8 mouse cellular contexts compared by ENCODE assay signal in the genomic region with DNA sequence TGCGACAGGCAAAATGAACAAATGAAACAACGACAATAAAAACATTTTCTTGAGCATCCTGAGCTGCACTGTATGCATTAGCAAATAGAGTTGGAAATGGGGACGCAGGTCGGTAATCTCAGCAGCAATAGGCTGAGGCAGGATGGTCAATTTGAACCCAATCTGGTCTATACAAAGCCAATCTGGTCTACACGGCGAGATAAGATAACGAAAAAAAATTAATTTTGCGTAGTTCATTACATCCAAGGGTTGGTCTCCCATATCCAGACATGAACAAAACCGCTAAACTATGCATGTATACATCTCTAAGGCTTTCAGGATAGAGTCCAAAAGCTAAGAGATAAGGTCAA. TPM values are rescaled to one million over a fixed set of nuclear protein-coding genes. Genes with fewer than 3 reads are reported as not detected.
DNase-seq lines count a peak whose midpoint lies in the region; ATAC-seq and TF ChIP-seq lines count a peak whose summit lies in the region.

No protein-coding gene starts in this region.

- H3K9ac ChIP-seq in limb, embryonic 14.5 days (ENCODE audit: low read depth, low read length, severe bottlenecking): peak overlapping the region; percentile 69

- no peaks in the 10 kb centered on the region for H3K27me3 ChIP-seq in cerebellum, adult 2 months (ENCODE audit: control insufficient read depth, insufficient read depth, low read length)
- H3K27me3 ChIP-seq in limb, embryonic 14.5 days (ENCODE audit: control insufficient read depth, insufficient read depth, low read length): no peaks in the 10 kb centered on the region
- H3K27me3 ChIP-seq in small intestine, adult 2 months (ENCODE audit: control insufficient read depth, insufficient read depth, low read length): no peaks in the 10 kb centered on the region

- no peak for TF ChIP-seq POLR2A in cerebellum, adult 2 months (IDR thresholded peaks at IDR 0.05; ENCODE audit: borderline replicate concordance, insufficient read depth, low read length)
- no peak for TF ChIP-seq POLR2A in limb, embryonic 14.5 days (IDR thresholded peaks at IDR 0.05; ENCODE audit: borderline replicate concordance, extremely low read depth, insufficient read depth, insufficient read length)
- no peak for TF ChIP-seq POLR2A in small intestine, adult 2 months (IDR thresholded peaks at IDR 0.05; ENCODE audit: low read depth, low read length)

- H3K4me2 ChIP-seq in limb, embryonic 14.5 days (replicated peaks; ENCODE audit: low read depth, low read length, severe bottlenecking): peak overlapping the region; percentile 65

- TF ChIP-seq CTCF in cerebellum, adult 2 months (IDR thresholded peaks at IDR 0.05; ENCODE audit: borderline replicate concordance, insufficient read depth, low read depth, low read length): no peak
- no peak for TF ChIP-seq CTCF in small intestine, adult 2 months (IDR thresholded peaks at IDR 0.05; ENCODE audit: extremely low read depth, insufficient read length, insufficient replicate concordance, low read depth, low read length)

- H3K27ac ChIP-seq in cerebellum, adult 2 months (ENCODE audit: insufficient read depth, low read length): peak overlapping the region; percentile 40; the same call in 1 of the 2 replicates
- no peak overlapping the region for H3K27ac ChIP-seq in limb, embryonic 14.5 days (replicated peaks; ENCODE audit: low read depth, low read length)
- peak overlapping the region; percentile 99 for H3K27ac ChIP-seq in small intestine, adult 2 months (ENCODE audit: insufficient read depth, low read depth, low read length)

- no peaks in the 10 kb centered on the region for H3K4me1 ChIP-seq in cerebellum, adult 2 months (ENCODE audit: control insufficient read depth, insufficient read depth, low read length)
- H3K4me1 ChIP-seq in limb, embryonic 14.5 days (ENCODE audit: control insufficient read depth, insufficient read depth, low read length): peaks cover 3% of the 10 kb centered on the region; the same call in 1 of the 2 replicates
- no peaks in the 10 kb centered on the region for H3K4me1 ChIP-seq in small intestine, adult 2 months (ENCODE audit: control insufficient read depth, insufficient read depth, insufficient read length, low read length)

- DNase-seq in cerebellum, adult 2 months: no peak
- DNase-seq in cerebellum, postnatal 10 days: no peak
- peak; percentile 5 for DNase-seq in right cerebral cortex, postnatal 4 days
- no peak for DNase-seq in right cerebral cortex, postnatal 25 days
- no peak for DNase-seq in limb, embryonic 14.5 days (ENCODE audit: low spot score)
- DNase-seq in cerebellum, postnatal 25 days: no peak
- no peak for DNase-seq in frontal cortex, postnatal 14 days (ENCODE audit: low spot score in 2 of 2)

- H3K9me3 ChIP-seq in limb, embryonic 14.5 days (ENCODE audit: control insufficient read depth, low read length): no peaks in the 10 kb centered on the region

- H3K36me3 ChIP-seq in limb, embryonic 14.5 days (ENCODE audit: control insufficient read depth, insufficient read depth, low read length): peaks cover 3% of the 10 kb centered on the region; the same call in 1 of the 2 replicates
- 0 out of 2 replicates have a peak, but pooled peaks cover 1% of the 10 kb centered on the region for H3K36me3 ChIP-seq in small intestine, adult 2 months (ENCODE audit: control insufficient read depth, insufficient read depth, low read length)

- ATAC-seq in limb, embryonic 14.5 days (ENCODE audit: low FRiP score, low read depth): no peak; the same call in 1 of the 2 replicates

- H3K4me3 ChIP-seq in cerebellum, adult 2 months (replicated peaks; ENCODE audit: insufficient read depth, low read depth, low read length): peak overlapping the region; percentile 97
- H3K4me3 ChIP-seq in limb, embryonic 14.5 days (replicated peaks; ENCODE audit: low read length): peak overlapping the region; percentile 74
- H3K4me3 ChIP-seq in small intestine, adult 2 months (ENCODE audit: low read depth, low read length): peak overlapping the region; percentile 81

- 13% methylated on average over 9 of the region's 9 CpGs for WGBS in cerebellum, adult 2 months
- 21% methylated on average over 9 of the region's 9 CpGs for WGBS in limb, embryonic 14.5 days
- WGBS in small intestine, adult 2 months: 5% methylated on average over 9 of the region's 9 CpGs

RNA-seq across cellular contexts. Expression of a gene that starts 0.4 kb away (rescaled TPM):
- polyA plus RNA-seq in cerebellum, adult 2 months (2012; rRNA removed): 26.0 TPM in 2 replicates
- polyA plus RNA-seq in limb, embryonic 14.5 days (2012; rRNA removed): 14.2 and 15.9 TPM in 2 replicates
- 14.8 and 16.9 TPM in 2 replicates for polyA plus RNA-seq in limb, embryonic 14.5 days (2014; fragmentation: Nextera tagmentation; extraction: Ambion mirVana)
- polyA plus RNA-seq in small intestine, adult 2 months (2012; rRNA removed): 9.2 and 13.1 TPM in 2 replicates
